ENCODE assay signal across 8 mouse cellular contexts in the genomic region with DNA sequence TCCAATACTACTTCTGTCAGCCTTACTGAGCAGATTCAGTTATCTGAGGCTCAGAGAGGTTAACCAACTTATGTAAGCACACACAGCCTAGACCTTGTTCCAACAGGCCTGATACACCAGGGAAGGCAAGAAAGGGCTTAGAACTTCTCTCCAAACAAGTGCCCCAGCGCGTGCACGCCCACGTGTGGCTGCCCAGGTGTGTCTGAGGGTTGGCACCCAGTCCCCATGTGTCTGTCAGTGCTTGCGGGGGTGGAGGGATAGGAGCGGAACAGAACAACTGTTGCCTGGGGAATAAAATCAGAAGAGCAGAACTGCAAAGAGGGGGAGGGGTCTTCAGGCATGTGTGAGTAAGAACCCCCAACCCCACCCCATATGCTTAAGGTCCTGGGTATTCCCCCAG. TPM values are rescaled to one million over a fixed set of nuclear protein-coding genes. Genes with fewer than 3 reads are reported as not detected.
DNase-seq lines count a peak whose midpoint lies in the region; ATAC-seq and TF ChIP-seq lines count a peak whose summit lies in the region.

No protein-coding gene starts in this region.

- WGBS in embryonic facial prominence, embryonic 13.5 days, result 19% methylated on average over 6 of the region's 6 CpGs
- 35% methylated on average over 6 of the region's 6 CpGs for WGBS in limb, embryonic 13.5 days
- WGBS in stomach, embryonic 15.5 days, result 37% methylated on average over 6 of the region's 6 CpGs

- H3K4me3 ChIP-seq in layer of hippocampus, adult 2 months, result peak overlapping the region; percentile 24; the same call in 1 of the 2 replicates
- no peak overlapping the region for H3K4me3 ChIP-seq in embryonic facial prominence, embryonic 13.5 days
- H3K4me3 ChIP-seq in limb, embryonic 13.5 days, result peak overlapping the region; percentile 11; the same call in 1 of the 2 replicates
- no peak overlapping the region for H3K4me3 ChIP-seq in stomach, embryonic 15.5 days (replicated peaks)

- no peak for TF ChIP-seq CTCF in layer of hippocampus, adult 2 months (conservative IDR thresholded peaks at IDR 0.05)

- peak overlapping the region; percentile 51 for H3K4me2 ChIP-seq in embryonic facial prominence, embryonic 13.5 days
- H3K4me2 ChIP-seq in limb, embryonic 13.5 days (replicated peaks), result peak overlapping the region; percentile 57
- peak overlapping the region; percentile 39 for H3K4me2 ChIP-seq in stomach, embryonic 15.5 days

- peaks cover 58% of the 10 kb centered on the region for H3K4me1 ChIP-seq in embryonic facial prominence, embryonic 13.5 days
- peaks cover 64% of the 10 kb centered on the region for H3K4me1 ChIP-seq in limb, embryonic 13.5 days
- peaks cover 55% of the 10 kb centered on the region for H3K4me1 ChIP-seq in stomach, embryonic 15.5 days

- ATAC-seq in embryonic facial prominence, embryonic 13.5 days (ENCODE audit: insufficient number of reproducible peaks, insufficient read depth, low FRiP score, low TSS enrichment, low read depth), result no peak
- ATAC-seq in limb, embryonic 13.5 days (ENCODE audit: low FRiP score, low read depth), result no peak
- no peak for ATAC-seq in stomach, embryonic 15.5 days (ENCODE audit: insufficient read depth, low FRiP score, low read depth)
- ATAC-seq in megakaryocyte-erythroid progenitor cell, adult 5-6 weeks (replicated peaks; ENCODE audit: low FRiP score, low TSS enrichment, poor library complexity, severe bottlenecking), result no peak

- no peak for DNase-seq in layer of hippocampus, adult 2 months (ENCODE audit: low spot score in 2 of 2)
- no peak for DNase-seq in layer of hippocampus, postnatal 14 days (ENCODE audit: low spot score in 2 of 2)
- DNase-seq in cerebellum, postnatal 10 days, result no peak
- no peak for DNase-seq in embryo, embryonic 11 days

- no peaks in the 10 kb centered on the region for H3K36me3 ChIP-seq in embryonic facial prominence, embryonic 13.5 days
- no peaks in the 10 kb centered on the region for H3K36me3 ChIP-seq in limb, embryonic 13.5 days
- no peaks in the 10 kb centered on the region for H3K36me3 ChIP-seq in stomach, embryonic 15.5 days

- H3K9me3 ChIP-seq in embryonic facial prominence, embryonic 13.5 days, result no peaks in the 10 kb centered on the region
- no peaks in the 10 kb centered on the region for H3K9me3 ChIP-seq in limb, embryonic 13.5 days
- H3K9me3 ChIP-seq in stomach, embryonic 15.5 days, result no peaks in the 10 kb centered on the region

- H3K27ac ChIP-seq in layer of hippocampus, adult 2 months, result peak overlapping the region; percentile 84
- H3K27ac ChIP-seq in embryonic facial prominence, embryonic 13.5 days, result no peak overlapping the region
- H3K27ac ChIP-seq in limb, embryonic 13.5 days, result 0 out of 2 replicates have a peak overlapping the region, but pooled peaks have one; percentile 67
- peak overlapping the region; percentile 21; the same call in 1 of the 2 replicates for H3K27ac ChIP-seq in stomach, embryonic 15.5 days

- H3K27me3 ChIP-seq in embryonic facial prominence, embryonic 13.5 days, result no peaks in the 10 kb centered on the region
- no peaks in the 10 kb centered on the region for H3K27me3 ChIP-seq in limb, embryonic 13.5 days
- no peaks in the 10 kb centered on the region for H3K27me3 ChIP-seq in stomach, embryonic 15.5 days (replicated peaks)

- H3K9ac ChIP-seq in embryonic facial prominence, embryonic 13.5 days, result peak overlapping the region; percentile 56; the same call in 1 of the 2 replicates
- peak overlapping the region; percentile 54; the same call in 1 of the 2 replicates for H3K9ac ChIP-seq in limb, embryonic 13.5 days
- H3K9ac ChIP-seq in stomach, embryonic 15.5 days, result no peak overlapping the region

RNA-seq across cellular contexts. Expression of gene Dnajb12, which starts 31.7 kb away (rescaled TPM):
- 10 to 100 TPM; 54.4 to 56.8 TPM for total RNA-seq in layer of hippocampus, adult 2 months (2021)
- 10 to 100 TPM; 48.0 to 50.1 TPM for total RNA-seq in layer of hippocampus, postnatal 14 days (2021)
- 20.5 and 20.7 TPM in 2 replicates for polyA plus RNA-seq in embryonic facial prominence, embryonic 13.5 days (2015; fragmentation: Nextera tagmentation; extraction: Ambion mirVana)
- 19.3 and 20.1 TPM in 2 replicates for polyA plus RNA-seq in limb, embryonic 13.5 days (2015; fragmentation: Nextera tagmentation; extraction: Ambion mirVana)
- 20.6 and 22.0 TPM in 2 replicates for polyA plus RNA-seq in stomach, embryonic 15.5 days (2015; fragmentation: Nextera tagmentation; extraction: Ambion mirVana)
- total RNA-seq in megakaryocyte-erythroid progenitor cell, adult 5-6 weeks (2014; fragmentation: Nextera tagmentation), result 27.1 and 35.8 TPM in 2 replicates
- 15.1 and 27.7 TPM in 2 replicates for total RNA-seq in megakaryocyte-erythroid progenitor cell, adult 5-6 weeks (2017)

RNA-seq across cellular contexts. Expression of gene Ddit4, which starts 40.5 kb away (rescaled TPM):
- 10 to 100 TPM; 63.6 to 66.7 TPM for total RNA-seq in layer of hippocampus, adult 2 months (2021)
- total RNA-seq in layer of hippocampus, postnatal 14 days (2021), result 100 to 1,000 TPM in 1 of 2 experiments, 10 to 100 TPM in 1; 99.5 to 106 TPM
- 86.5 and 93.1 TPM in 2 replicates for polyA plus RNA-seq in embryonic facial prominence, embryonic 13.5 days (2015; fragmentation: Nextera tagmentation; extraction: Ambion mirVana)
- 75.9 and 77.0 TPM in 2 replicates for polyA plus RNA-seq in limb, embryonic 13.5 days (2015; fragmentation: Nextera tagmentation; extraction: Ambion mirVana)
- polyA plus RNA-seq in stomach, embryonic 15.5 days (2015; fragmentation: Nextera tagmentation; extraction: Ambion mirVana), result 45.6 and 45.8 TPM in 2 replicates
- total RNA-seq in megakaryocyte-erythroid progenitor cell, adult 5-6 weeks (2014; fragmentation: Nextera tagmentation), result 2.0 and 3.0 TPM in 2 replicates
- 2.0 and 4.4 TPM in 2 replicates for total RNA-seq in megakaryocyte-erythroid progenitor cell, adult 5-6 weeks (2017)

Comparison
In these comparisons a context has a peak if more than half of its experiments do, and no peak if none do; other contexts are left out.
1. H3K4me3 ChIP-seq: peak in layer of hippocampus, adult 2 months (single experiment) and limb, embryonic 13.5 days (single experiment); none in embryonic facial prominence, embryonic 13.5 days (single experiment) and stomach, embryonic 15.5 days (single experiment).
2. RNA of gene Ddit4, which starts 40.5 kb away (total RNA-seq): 99.5 to 106 TPM in layer of hippocampus, postnatal 14 days and 63.6 to 66.7 TPM in layer of hippocampus, adult 2 months; 2.0 to 4.4 TPM in megakaryocyte-erythroid progenitor cell, adult 5-6 weeks; every median in the first group is over 10 times any median in the second.
3. Peak in every context shown above with its lines, with median percentiles within 50 percentile points of each other: H3K4me2 ChIP-seq.